Mouse (Mus musculus): Measurements from ENCODE around the gene Cyb5b. TPM values are rescaled to one million over a fixed set of nuclear protein-coding genes. Genes with fewer than 3 reads are reported as not detected.

Gene Cyb5b
- polyA plus RNA-seq (2012; fragmentation: generic; extraction: Trizol) = 10 to 100 TPM in 1 of 2 experiments, 1 to 10 TPM in 1; 8.3 to 34.6 TPM

GRCm38 (mm10) chr8:107150404-107151157, at the start of gene Cyb5b:
Gene Cyb5b, plus strand, starts transcription at chr8:107150640.

Other genes starting within 250 kb of the Cyb5b start
- gene Sntb2, start 214.9 kb upstream of the Cyb5b start, polyA plus RNA-seq (2012; fragmentation: generic; extraction: Trizol) = 10 to 100 TPM in 1 of 2 experiments, under 1 TPM in 1; 0.95 to 15.0 TPM
- gene Vps4a, start 119.4 kb upstream of the Cyb5b start, polyA plus RNA-seq (2012; fragmentation: generic; extraction: Trizol) = 10 to 100 TPM; 18.1 to 47.6 TPM
- 10 to 100 TPM in 1 of 2 experiments, 1 to 10 TPM in 1; 2.2 to 10.3 TPM for gene Pdf, start 102.0 kb upstream of the Cyb5b start, polyA plus RNA-seq (2012; fragmentation: generic; extraction: Trizol)
- gene Cog8, start 94.0 kb upstream of the Cyb5b start, polyA plus RNA-seq (2012; fragmentation: generic; extraction: Trizol) = 10 to 100 TPM; 20.6 to 21.8 TPM
- gene Nip7, start 93.8 kb upstream of the Cyb5b start, polyA plus RNA-seq (2012; fragmentation: generic; extraction: Trizol) = 10 to 100 TPM; 36.2 to 37.1 TPM
- not detected for gene Tmed6, start 85.0 kb upstream of the Cyb5b start, polyA plus RNA-seq (2012; fragmentation: generic; extraction: Trizol)
- 10 to 100 TPM in 1 of 2 experiments, 1 to 10 TPM in 1; 8.7 to 24.4 TPM for gene Terf2, start 54.1 kb upstream of the Cyb5b start, polyA plus RNA-seq (2012; fragmentation: generic; extraction: Trizol)
- 10 to 100 TPM in 1 of 2 experiments, under 1 TPM in 1; 0.66 to 10.1 TPM for gene Nfat5, start 142.8 kb downstream of the Cyb5b start, polyA plus RNA-seq (2012; fragmentation: generic; extraction: Trizol)